Mouse (Mus musculus): ENCODE results near the gene Ptpn13. TPM values are rescaled to one million over a fixed set of nuclear protein-coding genes. Genes with fewer than 3 reads are reported as not detected.
A peak's percentile ranks its signal among the peaks of the same experiment; 100 is the strongest.

The Ptpn13 gene
- total and polyA plus RNA-seq, 3 experiments = 0.04 TPM; not detected in 2

DNA sequence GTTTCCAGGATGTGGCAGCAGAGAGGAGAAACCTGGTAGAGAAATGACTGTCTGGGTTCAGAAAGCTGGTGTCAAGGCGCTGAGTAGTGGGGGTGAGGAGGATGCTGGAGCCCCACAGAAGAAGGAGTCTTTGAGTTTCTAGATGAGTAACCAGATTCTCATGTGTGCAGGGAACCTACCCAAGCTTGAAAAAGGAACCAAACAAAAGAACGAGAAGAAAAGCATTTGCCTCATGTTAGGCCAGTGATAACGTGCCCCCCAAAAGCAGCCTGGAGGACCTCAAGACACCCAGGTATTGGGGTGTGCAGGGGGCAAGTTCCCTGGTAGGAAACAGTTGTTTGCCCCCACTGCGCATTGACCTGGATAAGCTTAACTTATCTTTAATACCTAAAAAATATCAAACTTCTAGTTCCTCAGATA lies 17.3 kb downstream of the Ptpn13 start:
- Histone ChIP-seq H3K9me3 (replicated peaks; ENCODE audit: low read length) (no peaks in the 10 kb centered on the region), H3K27me3 (replicated peaks) (no peaks in the 10 kb centered on the region), H3K79me2 (replicated peaks; ENCODE audit: control insufficient read depth, extremely low read depth, insufficient read depth, poor library complexity, severe bottlenecking) (no peaks in the 10 kb centered on the region), H3K27ac (ENCODE audit: insufficient read depth, low read depth) (peak overlapping the region; percentile 20; the same call in 1 of the 2 replicates), H3K4me1 (ENCODE audit: control insufficient read depth in 1 of 2, insufficient read depth in 2 of 2) (peaks cover 18 to 57% of the 10 kb centered on the region in 2 experiments), H3K36me3 (replicated peaks in 1 of 2; ENCODE audit: control insufficient read depth in 1 of 2, insufficient read depth in 1 of 2, low read length in 1 of 2) (no peaks in the 10 kb centered on the region), H3K4me3 (replicated peaks in 1 of 3; ENCODE audit: low read depth in 2 of 3, low read length in 2 of 3, poor library complexity in 1 of 3) (no peak overlapping the region), H3K4me2 (ENCODE audit: insufficient read depth, low read depth, poor library complexity, severe bottlenecking) (0 out of 2 replicates have a peak overlapping the region, but pooled peaks have one; percentile 50), H3K9ac (ENCODE audit: insufficient read depth, low read depth) (no peak overlapping the region)
- TF ChIP-seq SIN3A (IDR thresholded peaks at IDR 0.05; ENCODE audit: low read length) (peak; percentile 93), GABPA (IDR thresholded peaks at IDR 0.05; ENCODE audit: insufficient replicate concordance, low read depth, low read length) (no peak), CHD1 (IDR thresholded peaks at IDR 0.05; ENCODE audit: low read depth, low read length) (no peak), ZMIZ1 (IDR thresholded peaks at IDR 0.05; ENCODE audit: low read depth, low read length) (peak; percentile 76; the same call in 1 of the 2 replicates), TCF12 (IDR thresholded peaks at IDR 0.05; ENCODE audit: low read depth, low read length) (peak; percentile 96), POLR2AphosphoS2 (IDR thresholded peaks at IDR 0.05; ENCODE audit: low read depth, low read length) (no peak), NELFE (IDR thresholded peaks at IDR 0.05; ENCODE audit: low read depth, low read length) (0 out of 2 replicates have a peak, but pooled peaks have one; percentile 24), ETS1 (conservative IDR thresholded peaks at IDR 0.05; ENCODE audit: low read depth, low read length) (peak; percentile 95), USF2 (conservative IDR thresholded peaks at IDR 0.05; ENCODE audit: low read depth, low read length) (no peak), RCOR1 (conservative IDR thresholded peaks at IDR 0.05; ENCODE audit: low read depth, low read length) (peak; percentile 99), BHLHE40 (IDR thresholded peaks at IDR 0.05; ENCODE audit: low read depth, low read length) (peak; percentile 96), PAX5 (IDR thresholded peaks at IDR 0.05; ENCODE audit: low read length) (no peak), MYC (IDR thresholded peaks at IDR 0.05; ENCODE audit: low read depth, low read length) (peak; percentile 93), MAX (IDR thresholded peaks at IDR 0.05; ENCODE audit: low read length) (peak; percentile 85), CHD2 (IDR thresholded peaks at IDR 0.05; ENCODE audit: low read length) (peak; percentile 96), JUND (conservative IDR thresholded peaks at IDR 0.05; ENCODE audit: low read depth, low read length) (peak; percentile 99), KAT2A (IDR thresholded peaks at IDR 0.05; ENCODE audit: insufficient replicate concordance, low read length) (0 out of 2 replicates have a peak, but pooled peaks have one; percentile 48), ZKSCAN1 (IDR thresholded peaks at IDR 0.05; ENCODE audit: borderline replicate concordance, low read depth, low read length) (no peak), MEF2A (IDR thresholded peaks at IDR 0.05; ENCODE audit: borderline replicate concordance, low read depth, low read length) (peak; percentile 95), POLR2A (IDR thresholded peaks at IDR 0.05; ENCODE audit: low read depth, low read length) (no peak), MAZ (IDR thresholded peaks at IDR 0.05; ENCODE audit: low read depth, low read length) (peak; percentile 98), MXI1 (IDR thresholded peaks at IDR 0.05; ENCODE audit: low read depth, low read length) (peak; percentile 76), SMC3 (IDR thresholded peaks at IDR 0.05; ENCODE audit: low read depth, low read length) (peak; percentile 49), E2F4 (IDR thresholded peaks at IDR 0.05; ENCODE audit: insufficient replicate concordance, low read depth, low read length) (no peak), UBTF (IDR thresholded peaks at IDR 0.05; ENCODE audit: low read depth, low read length) (0 out of 2 replicates have a peak, but pooled peaks have one; percentile 64), USF1 (IDR thresholded peaks at IDR 0.05; ENCODE audit: low read depth, low read length) (no peak), RAD21 (IDR thresholded peaks at IDR 0.05; ENCODE audit: low read depth, low read length) (peak; percentile 28), HCFC1 (IDR thresholded peaks at IDR 0.05; ENCODE audit: low read depth, low read length) (peak; percentile 51), IRF4 (IDR thresholded peaks at IDR 0.05; ENCODE audit: low read depth, low read length) (peak; percentile 100), JUN (IDR thresholded peaks at IDR 0.05; ENCODE audit: insufficient read depth, low read depth, low read length) (peak; percentile 98), MAFK (IDR thresholded peaks at IDR 0.05; ENCODE audit: insufficient replicate concordance, low read length) (peak; percentile 93), TBP (conservative IDR thresholded peaks at IDR 0.05; ENCODE audit: low read depth, low read length) (0 out of 2 replicates have a peak, but pooled peaks have one; percentile 44), ELF1 (IDR thresholded peaks at IDR 0.05; ENCODE audit: low read depth, low read length) (peak; percentile 63; the same call in 1 of the 2 replicates), ZNF384 (IDR thresholded peaks at IDR 0.05; ENCODE audit: low read depth, low read length) (peak; percentile 66), CTCF (conservative IDR thresholded peaks at IDR 0.05 in 1 of 2, IDR thresholded peaks at IDR 0.05 in 1 of 2; ENCODE audit: low read depth in 2 of 2, low read length in 2 of 2) (peak in 1 of 2 experiments; percentile 36; a peak in 1 of 4 replicates), EP300 (IDR thresholded peaks at IDR 0.05; ENCODE audit: low read length) (peak; percentile 100), ZC3H11A (IDR thresholded peaks at IDR 0.05; ENCODE audit: low read depth, low read length) (no peak), NRF1 (IDR thresholded peaks at IDR 0.05; ENCODE audit: low read depth, low read length) (0 out of 2 replicates have a peak, but pooled peaks have one; percentile 12)
- in situ Hi-C loops (cut with MboI; ENCODE audit: low pct_ligation_motif_present, low pct_unique_long_range_greater_than_20kb, low sequenced_read_pairs) = no loop called here
- DNase-seq (ENCODE audit: extremely low read depth) = peak; percentile 96
- dilution Hi-C loops (cut with MboI; ENCODE audit: extremely low pct_ligation_motif_present, extremely low pct_unique_long_range_greater_than_20kb, low sequenced_read_pairs) = no loop called here

Data from CH12.LX (cell line).